Mouse (Mus musculus): Measurements from ENCODE around the gene Clns1a. TPM values are rescaled to one million over a fixed set of nuclear protein-coding genes. Genes with fewer than 3 reads are reported as not detected.

Gene Clns1a
- total RNA-seq, 2 experiments from 2014 or later = 73.5 to 76.9 TPM

- DNase-seq (ENCODE audit: low spot score in 2 of 2) = no peak
Measured at GRCm38 (mm10) chr7:97765181-97765962, 68.9 kb downstream of the Clns1a start.

GRCm38 (mm10) chr7:97765963-97766347 is 69.5 kb downstream of the Clns1a start:
- no peak for DNase-seq (ENCODE audit: low spot score in 2 of 2)

- no peak for DNase-seq (ENCODE audit: low spot score in 2 of 2)
Measured at GRCm38 (mm10) chr7:97766406-97767166, 70.2 kb downstream of the Clns1a start.

GRCm38 (mm10) chr7:97767841-97768240 is 71.4 kb downstream of the Clns1a start:
- DNase-seq (ENCODE audit: low spot score in 2 of 2) = no peak

GRCm38 (mm10) chr7:97769020-97769419 is 72.6 kb downstream of the Clns1a start:
- DNase-seq (ENCODE audit: low spot score in 2 of 2) = no peak

Other genes with a start within 250 kb of the Clns1a start
- 1 to 10 TPM; 2.3 to 3.6 TPM for gene Kctd14, start 245.3 kb upstream of the Clns1a start, total RNA-seq (2021)
- gene Ints4, start 215.7 kb upstream of the Clns1a start, total RNA-seq (2021) = 10 to 100 TPM; 31.4 to 33.1 TPM
- 10 to 100 TPM; 43.7 to 44.5 TPM for gene Aamdc, start 117.1 kb upstream of the Clns1a start, total RNA-seq (2021)
- gene Rsf1, start 116.7 kb upstream of the Clns1a start, total RNA-seq (2021) = 10 to 100 TPM; 43.5 to 45.3 TPM
- 10 to 100 TPM; 44.5 to 48.3 TPM for gene Aqp11, start 41.7 kb downstream of the Clns1a start, total RNA-seq (2021)
- 100 to 1,000 TPM; 170 to 195 TPM for gene Pak1, start 91.9 kb downstream of the Clns1a start, total RNA-seq (2021)
- not detected for gene Gdpd4, start 223.3 kb downstream of the Clns1a start, total RNA-seq (2021)

Measured in layer of hippocampus, postnatal 14 days (tissue).